ENCODE assay signal across 19 mouse cellular contexts in genomic region chr14:48815941-48816340, GRCm38 (mm10).
DNase-seq lines count a peak whose midpoint lies in the region; ATAC-seq and TF ChIP-seq lines count a peak whose summit lies in the region.
"Had no signal": no experiment of that assay in that cellular context is flagged by ENCODE, and none has a peak within 500 bp of the region (broad histone marks: within the 10 kb centered on the region; RNA-seq: fewer than 3 reads in every experiment).

No protein-coding gene starts in this region.

- H3K9ac ChIP-seq in midbrain, embryonic 11.5 days (ENCODE audit: low read length): no peak overlapping the region
- no peak overlapping the region for H3K9ac ChIP-seq in midbrain, postnatal 0 days (replicated peaks; ENCODE audit: low read length, poor library complexity, severe bottlenecking)
- no peak overlapping the region for H3K9ac ChIP-seq in midbrain, embryonic 13.5 days (replicated peaks)
- H3K9ac ChIP-seq in midbrain, embryonic 14.5 days (replicated peaks; ENCODE audit: low read length): no peak overlapping the region
- H3K9ac ChIP-seq: embryonic facial prominence, embryonic 13.5 days; embryonic facial prominence, embryonic 15.5 days; forebrain, embryonic 13.5 days; forebrain, embryonic 15.5 days; forebrain, postnatal 0 days had no signal

- peak overlapping the region; percentile 3; the same call in 1 of the 2 replicates for H3K4me2 ChIP-seq in midbrain, embryonic 11.5 days
- H3K4me2 ChIP-seq in midbrain, postnatal 0 days (ENCODE audit: low read depth, low read length, poor library complexity, severe bottlenecking): no peak overlapping the region
- no peak overlapping the region for H3K4me2 ChIP-seq in midbrain, embryonic 13.5 days (replicated peaks)
- no peak overlapping the region for H3K4me2 ChIP-seq in midbrain, embryonic 14.5 days (ENCODE audit: low read length)
- H3K4me2 ChIP-seq: embryonic facial prominence, embryonic 13.5 days; embryonic facial prominence, embryonic 15.5 days; forebrain, embryonic 13.5 days; forebrain, embryonic 15.5 days had no signal

- no peaks in the 10 kb centered on the region for H3K27me3 ChIP-seq in midbrain, embryonic 11.5 days (ENCODE audit: control insufficient read depth, insufficient read depth, low read length)
- no peaks in the 10 kb centered on the region; the same call in 1 of the 2 replicates for H3K27me3 ChIP-seq in midbrain, postnatal 0 days (ENCODE audit: insufficient read depth, low read length)
- 0 out of 2 replicates have a peak, but pooled peaks cover 5% of the 10 kb centered on the region for H3K27me3 ChIP-seq in midbrain, embryonic 13.5 days
- no peaks in the 10 kb centered on the region for H3K27me3 ChIP-seq in midbrain, embryonic 14.5 days (ENCODE audit: control insufficient read depth, insufficient read depth, low read length)
- peaks cover 80% of the 10 kb centered on the region for H3K27me3 ChIP-seq in forebrain, embryonic 10.5 days (ENCODE audit: poor library complexity, severe bottlenecking)
- H3K27me3 ChIP-seq: embryonic facial prominence, embryonic 13.5 days; embryonic facial prominence, embryonic 15.5 days had no signal

- 0 out of 2 replicates have a peak, but pooled peaks have one; percentile 40 for ATAC-seq in midbrain, embryonic 11.5 days (ENCODE audit: low FRiP score)
- ATAC-seq in midbrain, postnatal 0 days (ENCODE audit: low FRiP score): no peak
- ATAC-seq in midbrain, embryonic 13.5 days: no peak
- ATAC-seq in midbrain, embryonic 14.5 days (ENCODE audit: low FRiP score, low TSS enrichment): no peak
- ATAC-seq: forebrain, embryonic 13.5 days; forebrain, embryonic 15.5 days; forebrain, postnatal 0 days had no signal

- DNase-seq in midbrain, embryonic 11.5 days (ENCODE audit: low spot score, missing footprints): peak; percentile 90
- DNase-seq in midbrain, postnatal 0 days (ENCODE audit: low spot score): no peak
- DNase-seq in midbrain, embryonic 14.5 days: no peak
- no peak for DNase-seq in forebrain, embryonic 10.5 days (ENCODE audit: extremely low spot score, low spot score)
- DNase-seq: adrenal gland, adult 2 months; adrenal gland, postnatal 10 days; adrenal gland, postnatal 25 days; cerebellum, adult 11 months; cerebellum, adult 18-20 months; cerebellum, adult 8-10 months; cerebellum, adult 9-11 months; cerebellum, postnatal 36 days; forebrain, postnatal 0 days had no signal

- no peak for TF ChIP-seq CTCF in midbrain, postnatal 0 days (IDR thresholded peaks at IDR 0.05)

- H3K4me3 ChIP-seq in midbrain, embryonic 11.5 days (ENCODE audit: low read depth, low read length): no peak overlapping the region
- H3K4me3 ChIP-seq in midbrain, postnatal 0 days (ENCODE audit: low read depth, low read length): no peak overlapping the region
- no peak overlapping the region for H3K4me3 ChIP-seq in midbrain, embryonic 13.5 days (replicated peaks)
- H3K4me3 ChIP-seq in midbrain, embryonic 14.5 days (replicated peaks; ENCODE audit: low read depth, low read length): no peak overlapping the region
- H3K4me3 ChIP-seq in forebrain, embryonic 10.5 days: no peak overlapping the region
- H3K4me3 ChIP-seq: embryonic facial prominence, embryonic 13.5 days; embryonic facial prominence, embryonic 15.5 days; erythroblast, embryonic 14.5 days; forebrain, embryonic 13.5 days; forebrain, embryonic 15.5 days had no signal

- no peaks in the 10 kb centered on the region for H3K9me3 ChIP-seq in midbrain, embryonic 11.5 days (ENCODE audit: control insufficient read depth, low read length)
- H3K9me3 ChIP-seq in midbrain, postnatal 0 days (ENCODE audit: low read length): no peaks in the 10 kb centered on the region
- H3K9me3 ChIP-seq in midbrain, embryonic 13.5 days: no peaks in the 10 kb centered on the region
- H3K9me3 ChIP-seq in midbrain, embryonic 14.5 days (ENCODE audit: control insufficient read depth, low read length): no peaks in the 10 kb centered on the region
- H3K9me3 ChIP-seq in forebrain, embryonic 10.5 days: no peaks in the 10 kb centered on the region
- H3K9me3 ChIP-seq: embryonic facial prominence, embryonic 13.5 days; embryonic facial prominence, embryonic 15.5 days; forebrain, embryonic 13.5 days; forebrain, embryonic 15.5 days had no signal

- peak overlapping the region; percentile 70 for H3K27ac ChIP-seq in midbrain, embryonic 11.5 days (ENCODE audit: low read depth, low read length)
- H3K27ac ChIP-seq in midbrain, postnatal 0 days (ENCODE audit: low read depth, low read length): no peak overlapping the region
- H3K27ac ChIP-seq in midbrain, embryonic 13.5 days: 0 out of 2 replicates have a peak overlapping the region, but pooled peaks have one; percentile 51
- H3K27ac ChIP-seq in midbrain, embryonic 14.5 days (replicated peaks; ENCODE audit: low read depth, low read length): peak overlapping the region; percentile 61; the same call in 1 of the 2 replicates
- H3K27ac ChIP-seq in forebrain, embryonic 10.5 days: no peak overlapping the region
- H3K27ac ChIP-seq: embryonic facial prominence, embryonic 13.5 days; embryonic facial prominence, embryonic 15.5 days; forebrain, embryonic 13.5 days; forebrain, embryonic 15.5 days had no signal

- WGBS in midbrain, embryonic 11.5 days: 56% methylated on average over 3 of the region's 3 CpGs
- WGBS in midbrain, postnatal 0 days: 51% methylated on average over 3 of the region's 3 CpGs
- WGBS in midbrain, embryonic 13.5 days: 63% methylated on average over 3 of the region's 3 CpGs
- 45% methylated on average over 3 of the region's 3 CpGs for WGBS in midbrain, embryonic 14.5 days
- WGBS in forebrain, embryonic 10.5 days: 89% methylated on average over 3 of the region's 3 CpGs

- H3K36me3 ChIP-seq in midbrain, embryonic 11.5 days (ENCODE audit: control insufficient read depth, insufficient read depth, low read length): no peaks in the 10 kb centered on the region
- H3K36me3 ChIP-seq in midbrain, postnatal 0 days (ENCODE audit: insufficient read depth, low read length): no peaks in the 10 kb centered on the region
- no peaks in the 10 kb centered on the region for H3K36me3 ChIP-seq in midbrain, embryonic 13.5 days
- H3K36me3 ChIP-seq in midbrain, embryonic 14.5 days (ENCODE audit: control insufficient read depth, insufficient read depth, low read length): no peaks in the 10 kb centered on the region
- H3K36me3 ChIP-seq in forebrain, embryonic 10.5 days (replicated peaks): no peaks in the 10 kb centered on the region
- H3K36me3 ChIP-seq: embryonic facial prominence, embryonic 13.5 days; embryonic facial prominence, embryonic 15.5 days; forebrain, embryonic 15.5 days had no signal

- H3K4me1 ChIP-seq in midbrain, embryonic 11.5 days (ENCODE audit: control insufficient read depth, insufficient read depth, low read length): peaks cover 42% of the 10 kb centered on the region
- H3K4me1 ChIP-seq in midbrain, postnatal 0 days (ENCODE audit: insufficient read depth, low read length): no peaks in the 10 kb centered on the region
- peaks cover 25% of the 10 kb centered on the region for H3K4me1 ChIP-seq in midbrain, embryonic 13.5 days (replicated peaks)
- peaks cover 12% of the 10 kb centered on the region; the same call in 1 of the 2 replicates for H3K4me1 ChIP-seq in midbrain, embryonic 14.5 days (ENCODE audit: control insufficient read depth, insufficient read depth, low read length)
- peaks cover 37% of the 10 kb centered on the region for H3K4me1 ChIP-seq in forebrain, embryonic 10.5 days
- H3K4me1 ChIP-seq: embryonic facial prominence, embryonic 13.5 days; embryonic facial prominence, embryonic 15.5 days had no signal

Comparison
In these comparisons a context has a peak if more than half of its experiments do, and no peak if none do; other contexts are left out.
1. H3K27ac ChIP-seq: peak in midbrain, embryonic 11.5 days (single experiment), midbrain, embryonic 13.5 days (single experiment) and midbrain, embryonic 14.5 days (single experiment); none in midbrain, postnatal 0 days (single experiment) and forebrain, embryonic 10.5 days (single experiment).